Comparison of ENCODE assay signal across 27 mouse cellular contexts in genomic region chr3:57542848-57543380, GRCm38 (mm10). TPM values are rescaled to one million over a fixed set of nuclear protein-coding genes. Genes with fewer than 3 reads are reported as not detected.
DNase-seq lines count a peak whose midpoint lies in the region; ATAC-seq and TF ChIP-seq lines count a peak whose summit lies in the region.
"Had no signal": no experiment of that assay in that cellular context is flagged by ENCODE, and none has a peak within 500 bp of the region (broad histone marks: within the 10 kb centered on the region; RNA-seq: fewer than 3 reads in every experiment).

No protein-coding gene starts in this region.

- intact Hi-C loops in left cerebral cortex, postnatal 10 days (cut with DNase I) = no loop called here

- no peaks in the 10 kb centered on the region for H3K4me1 ChIP-seq in hindbrain, embryonic 14.5 days (replicated peaks; ENCODE audit: control insufficient read depth, insufficient read depth, low read length)
- no peaks in the 10 kb centered on the region for H3K4me1 ChIP-seq in hindbrain, embryonic 11.5 days (replicated peaks; ENCODE audit: control insufficient read depth, insufficient read depth, low read length)
- H3K4me1 ChIP-seq in CH12.LX (ENCODE audit: control insufficient read depth in 1 of 2, insufficient read depth in 2 of 2) = peaks cover 2 to 41% of the 10 kb centered on the region in 2 experiments; a peak in 3 of 4 replicates
- H3K4me1 ChIP-seq: intestine, embryonic 15.5 days had no signal

- no peak overlapping the region for H3K27ac ChIP-seq in hindbrain, embryonic 14.5 days
- no peak overlapping the region for H3K27ac ChIP-seq in hindbrain, embryonic 11.5 days (ENCODE audit: low read depth, low read length)
- no peak overlapping the region for H3K27ac ChIP-seq in CH12.LX (ENCODE audit: insufficient read depth, low read depth)
- H3K27ac ChIP-seq: forebrain, embryonic 12.5 days; heart, embryonic 10.5 days; hindbrain, embryonic 12.5 days; intestine, embryonic 15.5 days had no signal

- DNase-seq in hindbrain, embryonic 14.5 days (ENCODE audit: low spot score) = no peak
- DNase-seq in hindbrain, embryonic 11.5 days (ENCODE audit: low spot score) = no peak
- DNase-seq in 3T3-L1 (ENCODE audit: low read depth, low spot score) (peak; percentile 61), CH12.LX (ENCODE audit: extremely low read depth) (no peak)
- DNase-seq in brain, embryonic 14.5 days (ENCODE audit: low read depth) = peak; percentile 35
- DNase-seq in left cerebral cortex, postnatal 10 days (ENCODE audit: extremely low spot score in 1 of 2, low spot score in 2 of 2) = no peak
- no peak for DNase-seq in layer of hippocampus, postnatal 36 days
- DNase-seq: adrenal gland, adult 8-10 months; adrenal gland, postnatal 25 days; cerebellum, adult 18-20 months; cerebellum, adult 9-10 months; cerebellum, postnatal 14 days; gastrocnemius, adult 2 months; gastrocnemius, postnatal 14 days; heart, adult 11 months; heart, postnatal 14 days; heart, postnatal 4 days; kidney, adult 18-20 months had no signal

- in situ Hi-C loops in CH12.LX (cut with MboI; ENCODE audit: low pct_ligation_motif_present, low pct_unique_long_range_greater_than_20kb, low sequenced_read_pairs) = no loop called here

- dilution Hi-C loops in CH12.LX (cut with MboI; ENCODE audit: extremely low pct_ligation_motif_present, extremely low pct_unique_long_range_greater_than_20kb, low sequenced_read_pairs) = no loop called here

- H3K9me3 ChIP-seq in hindbrain, embryonic 14.5 days (ENCODE audit: control insufficient read depth, low read length) = no peaks in the 10 kb centered on the region
- no peaks in the 10 kb centered on the region for H3K9me3 ChIP-seq in hindbrain, embryonic 11.5 days (ENCODE audit: control insufficient read depth, low read length)
- H3K9me3 ChIP-seq in CH12.LX (replicated peaks; ENCODE audit: low read length) = no peaks in the 10 kb centered on the region
- H3K9me3 ChIP-seq: forebrain, embryonic 12.5 days; heart, embryonic 10.5 days; heart, embryonic 13.5 days; hindbrain, embryonic 12.5 days; intestine, embryonic 15.5 days had no signal

- no peak for TF ChIP-seq POLR2A in CH12.LX (IDR thresholded peaks at IDR 0.05; ENCODE audit: low read depth, low read length)
- TF ChIP-seq POLR2A in brain, embryonic 14.5 days (IDR thresholded peaks at IDR 0.05; ENCODE audit: borderline replicate concordance, extremely low read depth, insufficient read depth, insufficient read length, poor library complexity, severe bottlenecking) = no peak

- no peak for TF ChIP-seq RAD21 in CH12.LX (IDR thresholded peaks at IDR 0.05; ENCODE audit: low read depth, low read length)

- TF ChIP-seq CTCF in CH12.LX (conservative IDR thresholded peaks at IDR 0.05 in 1 of 2, IDR thresholded peaks at IDR 0.05 in 1 of 2; ENCODE audit: low read depth in 2 of 2, low read length in 2 of 2) = no peak
- TF ChIP-seq CTCF in brain, embryonic 14.5 days (IDR thresholded peaks at IDR 0.05; ENCODE audit: borderline replicate concordance, extremely low read depth, insufficient read depth, insufficient read length) = no peak

- no peak overlapping the region for H3K9ac ChIP-seq in hindbrain, embryonic 14.5 days
- no peak overlapping the region for H3K9ac ChIP-seq in hindbrain, embryonic 11.5 days (ENCODE audit: low read depth, low read length)
- no peak overlapping the region for H3K9ac ChIP-seq in CH12.LX (ENCODE audit: insufficient read depth, low read depth)
- H3K9ac ChIP-seq: forebrain, embryonic 12.5 days; heart, embryonic 13.5 days; hindbrain, embryonic 12.5 days; intestine, embryonic 15.5 days had no signal

- peaks cover 13% of the 10 kb centered on the region for H3K79me2 ChIP-seq in CH12.LX (replicated peaks; ENCODE audit: control insufficient read depth, extremely low read depth, insufficient read depth, poor library complexity, severe bottlenecking)

- H3K27me3 ChIP-seq in hindbrain, embryonic 14.5 days (ENCODE audit: control insufficient read depth, insufficient read depth, low read length) = no peaks in the 10 kb centered on the region
- H3K27me3 ChIP-seq in hindbrain, embryonic 11.5 days (ENCODE audit: control insufficient read depth, insufficient read depth, low read length) = no peaks in the 10 kb centered on the region
- no peaks in the 10 kb centered on the region for H3K27me3 ChIP-seq in CH12.LX (replicated peaks)
- H3K27me3 ChIP-seq: forebrain, embryonic 12.5 days; heart, embryonic 13.5 days; hindbrain, embryonic 12.5 days; intestine, embryonic 15.5 days had no signal

- no peak overlapping the region for H3K4me3 ChIP-seq in hindbrain, embryonic 14.5 days (replicated peaks; ENCODE audit: low read length)
- H3K4me3 ChIP-seq in hindbrain, embryonic 11.5 days (ENCODE audit: low read depth, low read length) = no peak overlapping the region
- H3K4me3 ChIP-seq in CH12.LX (replicated peaks in 1 of 3; ENCODE audit: low read depth in 2 of 3, low read length in 2 of 3, poor library complexity in 1 of 3) = no peak overlapping the region
- H3K4me3 ChIP-seq: forebrain, embryonic 12.5 days; gastrocnemius, adult 2 months; heart, embryonic 10.5 days; heart, embryonic 13.5 days; hindbrain, embryonic 12.5 days; intestine, embryonic 15.5 days had no signal

- no peak overlapping the region for H3K4me2 ChIP-seq in hindbrain, embryonic 14.5 days (replicated peaks)
- H3K4me2 ChIP-seq in hindbrain, embryonic 11.5 days (replicated peaks; ENCODE audit: low read depth, low read length) = no peak overlapping the region
- H3K4me2 ChIP-seq in CH12.LX (ENCODE audit: insufficient read depth, low read depth, poor library complexity, severe bottlenecking) = no peak overlapping the region
- H3K4me2 ChIP-seq: forebrain, embryonic 12.5 days; heart, embryonic 13.5 days; hindbrain, embryonic 12.5 days; intestine, embryonic 15.5 days had no signal

- H3K36me3 ChIP-seq in hindbrain, embryonic 14.5 days (replicated peaks; ENCODE audit: control insufficient read depth, insufficient read depth) = no peaks in the 10 kb centered on the region
- no peaks in the 10 kb centered on the region for H3K36me3 ChIP-seq in hindbrain, embryonic 11.5 days (ENCODE audit: control insufficient read depth, insufficient read depth, low read length)
- H3K36me3 ChIP-seq in CH12.LX (replicated peaks in 1 of 2; ENCODE audit: control insufficient read depth in 1 of 2, insufficient read depth in 1 of 2, low read length in 1 of 2) = peaks cover 0 to 9% of the 10 kb centered on the region in 2 experiments
- H3K36me3 ChIP-seq: forebrain, embryonic 12.5 days; G1E; heart, embryonic 10.5 days; heart, embryonic 13.5 days; hindbrain, embryonic 12.5 days; intestine, embryonic 15.5 days had no signal

- ATAC-seq in hindbrain, embryonic 14.5 days (ENCODE audit: low FRiP score) = peak; percentile 51; the same call in 1 of the 2 replicates
- ATAC-seq in hindbrain, embryonic 11.5 days (ENCODE audit: low FRiP score) = no peak
- ATAC-seq: activated CD4-positive, CD25-positive, alpha-beta regulatory T cell, adult 4 months; forebrain, embryonic 16.5 days; hindbrain, embryonic 16.5 days; intestine, embryonic 15.5 days had no signal

- no peak for TF ChIP-seq EP300 in CH12.LX (IDR thresholded peaks at IDR 0.05; ENCODE audit: low read length)

TF ChIP-seq in CH12.LX, 34 proteins besides CTCF, POLR2A, EP300 and RAD21:
- TF ChIP-seq MEF2A (IDR thresholded peaks at IDR 0.05; ENCODE audit: borderline replicate concordance, low read depth, low read length) (no peak), MXI1 (IDR thresholded peaks at IDR 0.05; ENCODE audit: low read depth, low read length) (no peak), KAT2A (IDR thresholded peaks at IDR 0.05; ENCODE audit: insufficient replicate concordance, low read length) (no peak), ZNF384 (IDR thresholded peaks at IDR 0.05; ENCODE audit: low read depth, low read length) (peak; percentile 28; the same call in 1 of the 2 replicates), MAX (IDR thresholded peaks at IDR 0.05; ENCODE audit: low read length) (no peak), E2F4 (IDR thresholded peaks at IDR 0.05; ENCODE audit: insufficient replicate concordance, low read depth, low read length) (no peak), ZMIZ1 (IDR thresholded peaks at IDR 0.05; ENCODE audit: low read depth, low read length) (no peak), NELFE (IDR thresholded peaks at IDR 0.05; ENCODE audit: low read depth, low read length) (no peak)

RNA-seq across cellular contexts. Expression of gene Wwtr1, which starts 32.8 kb away (rescaled TPM):
- polyA plus RNA-seq in hindbrain, embryonic 14.5 days (2014; fragmentation: Nextera tagmentation; extraction: Ambion mirVana) = 8.0 and 8.6 TPM in 2 replicates
- polyA plus RNA-seq in hindbrain, embryonic 11.5 days (2014; fragmentation: Nextera tagmentation; extraction: Ambion mirVana) = 10.0 and 15.6 TPM in 2 replicates
- total RNA-seq in CH12.LX (2012; rRNA removed) = 8.3 and 12.8 TPM in 2 replicates
- 14.8 and 16.2 TPM in 2 replicates for total RNA-seq in CH12.LX (2014; rRNA removed)
- polyA plus RNA-seq in CH12.LX (2012; ENCODE audit: insufficient read length, low read depth) = 13.3 and 13.5 TPM in 2 replicates
- 19.6 and 20.6 TPM in 2 replicates for polyA plus RNA-seq in brain, embryonic 14.5 days (2012; rRNA removed)
- total RNA-seq in left cerebral cortex, postnatal 10 days (2021) = 10 to 100 TPM; 18.4 to 19.0 TPM
- total RNA-seq in layer of hippocampus, postnatal 36 days (2021) = 10 to 100 TPM; 15.5 to 15.8 TPM
- polyA plus RNA-seq: G1E had no signal

Comparison
In these comparisons a context has a peak if more than half of its experiments do, and no peak if none do; other contexts are left out.
1. DNase-seq: peak in 3T3-L1 (single experiment) and brain, embryonic 14.5 days (single experiment); none in hindbrain, embryonic 14.5 days (single experiment), hindbrain, embryonic 11.5 days (single experiment), CH12.LX (single experiment), left cerebral cortex, postnatal 10 days (0 of 2) and layer of hippocampus, postnatal 36 days (0 of 2).